ENCODE assay signal across 8 mouse cellular contexts in the genomic region with DNA sequence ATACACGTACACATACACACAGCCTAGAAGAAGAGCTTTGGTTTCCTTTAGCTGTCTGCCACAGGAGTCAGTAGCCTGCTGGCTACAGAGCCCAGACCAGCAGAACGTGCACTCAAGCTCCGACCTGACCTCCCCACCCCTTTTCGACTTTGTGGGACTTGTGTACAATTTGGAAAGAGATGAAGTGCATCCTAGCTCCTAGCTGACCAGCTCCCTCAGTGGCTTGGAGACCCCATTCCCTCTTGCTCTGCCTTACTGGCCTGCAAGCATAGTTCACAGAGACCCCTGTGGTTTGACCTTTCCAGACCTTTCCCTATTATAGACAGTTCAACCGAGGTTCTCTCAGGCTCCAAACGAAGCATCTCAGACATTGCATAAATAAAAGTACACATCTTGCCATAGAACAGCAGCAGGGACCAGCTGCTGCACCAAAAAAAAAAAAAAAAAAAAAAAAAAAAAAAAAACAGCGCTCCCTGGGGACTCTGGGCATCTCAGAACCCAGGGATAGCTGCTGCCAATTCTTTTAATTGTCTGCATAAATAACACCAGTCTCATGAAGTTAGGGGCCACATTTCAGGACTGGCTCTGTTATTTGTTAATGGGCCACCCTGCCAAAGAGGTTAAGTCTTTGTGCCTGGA.
A peak's percentile ranks its signal among the peaks of the same experiment; 100 is the strongest.
DNase-seq lines count a peak whose midpoint lies in the region; ATAC-seq and TF ChIP-seq lines count a peak whose summit lies in the region.

No protein-coding gene starts in this region.

- peak overlapping the region; percentile 87 for H3K4me2 ChIP-seq in lung, embryonic 14.5 days
- peak overlapping the region; percentile 90 for H3K4me2 ChIP-seq in heart, embryonic 15.5 days
- H3K4me2 ChIP-seq in liver, embryonic 14.5 days (ENCODE audit: low read depth), result peak overlapping the region; percentile 61
- H3K4me2 ChIP-seq in stomach, embryonic 15.5 days, result peak overlapping the region; percentile 91

- no peak overlapping the region for H3K9ac ChIP-seq in lung, embryonic 14.5 days
- peak overlapping the region; percentile 65; the same call in 1 of the 2 replicates for H3K9ac ChIP-seq in heart, embryonic 15.5 days
- H3K9ac ChIP-seq in liver, embryonic 14.5 days (replicated peaks), result no peak overlapping the region
- no peak overlapping the region for H3K9ac ChIP-seq in stomach, embryonic 15.5 days

- TF ChIP-seq CTCF in lung, embryonic 14.5 days (IDR thresholded peaks at IDR 0.05; ENCODE audit: low read depth), result no peak
- TF ChIP-seq CTCF in liver, embryonic 14.5 days (IDR thresholded peaks at IDR 0.05; ENCODE audit: low read depth), result no peak

- no peaks in the 10 kb centered on the region for H3K36me3 ChIP-seq in lung, embryonic 14.5 days (ENCODE audit: insufficient read depth)
- H3K36me3 ChIP-seq in heart, embryonic 15.5 days, result no peaks in the 10 kb centered on the region
- H3K36me3 ChIP-seq in liver, embryonic 14.5 days (replicated peaks; ENCODE audit: control insufficient read depth, insufficient read depth, low read depth), result no peaks in the 10 kb centered on the region
- H3K36me3 ChIP-seq in stomach, embryonic 15.5 days, result no peaks in the 10 kb centered on the region

- no peaks in the 10 kb centered on the region for H3K27me3 ChIP-seq in lung, embryonic 14.5 days (ENCODE audit: insufficient read depth, low read length)
- H3K27me3 ChIP-seq in heart, embryonic 15.5 days, result no peaks in the 10 kb centered on the region
- H3K27me3 ChIP-seq in liver, embryonic 14.5 days (ENCODE audit: control insufficient read depth, insufficient read depth, low read length), result peaks cover 30% of the 10 kb centered on the region
- no peaks in the 10 kb centered on the region for H3K27me3 ChIP-seq in stomach, embryonic 15.5 days (replicated peaks)

- no peak for TF ChIP-seq EP300 in liver, embryonic 14.5 days (IDR thresholded peaks at IDR 0.05; ENCODE audit: low read depth)

- peak; percentile 64 for DNase-seq in lung, embryonic 14.5 days
- no peak for DNase-seq in lung, postnatal 14 days
- DNase-seq in liver, embryonic 14.5 days (ENCODE audit: low read depth in 3 of 3, low spot score in 3 of 3), result no peak
- no peak for DNase-seq in spleen, postnatal 36 days (ENCODE audit: low spot score in 2 of 2)
- no peak for DNase-seq in layer of hippocampus, adult 18-20 months (ENCODE audit: low spot score in 2 of 2)
- no peak for DNase-seq in gastrocnemius, adult 8-10 months (ENCODE audit: low spot score in 2 of 2)

- H3K9me3 ChIP-seq in lung, embryonic 14.5 days (ENCODE audit: low read depth, low read length), result no peaks in the 10 kb centered on the region
- no peaks in the 10 kb centered on the region for H3K9me3 ChIP-seq in heart, embryonic 15.5 days (replicated peaks)
- H3K9me3 ChIP-seq in liver, embryonic 14.5 days (ENCODE audit: control insufficient read depth, low read length), result no peaks in the 10 kb centered on the region
- no peaks in the 10 kb centered on the region for H3K9me3 ChIP-seq in stomach, embryonic 15.5 days

- 36% methylated on average over 7 of the region's 7 CpGs for WGBS in lung, embryonic 14.5 days
- WGBS in heart, embryonic 15.5 days, result 62% methylated on average over 7 of the region's 7 CpGs
- 43% methylated on average over 7 of the region's 7 CpGs for WGBS in liver, embryonic 14.5 days (ENCODE audit: insufficient replicate concordance)
- WGBS in stomach, embryonic 15.5 days, result 29% methylated on average over 7 of the region's 7 CpGs

- peaks cover 6% of the 10 kb centered on the region for H3K4me1 ChIP-seq in lung, embryonic 14.5 days (ENCODE audit: insufficient read depth)
- peaks cover 15% of the 10 kb centered on the region for H3K4me1 ChIP-seq in heart, embryonic 15.5 days (replicated peaks)
- peaks cover 0 to 4% of the 10 kb centered on the region in 2 experiments; a peak in 2 of 4 replicates for H3K4me1 ChIP-seq in liver, embryonic 14.5 days (replicated peaks; ENCODE audit: control insufficient read depth in 2 of 2, insufficient read depth in 2 of 2, low read length in 1 of 2)
- no peaks in the 10 kb centered on the region for H3K4me1 ChIP-seq in stomach, embryonic 15.5 days

- peak overlapping the region; percentile 43 for H3K4me3 ChIP-seq in lung, embryonic 14.5 days (ENCODE audit: low read depth, low read length)
- peak overlapping the region; percentile 60 for H3K4me3 ChIP-seq in heart, embryonic 15.5 days
- no peak overlapping the region for H3K4me3 ChIP-seq in liver, embryonic 14.5 days (ENCODE audit: insufficient read depth in 1 of 2, low read depth in 2 of 2, low read length in 2 of 2)
- H3K4me3 ChIP-seq in stomach, embryonic 15.5 days (replicated peaks), result peak overlapping the region; percentile 50

- H3K27ac ChIP-seq in lung, embryonic 14.5 days (ENCODE audit: low read depth), result peak overlapping the region; percentile 89
- peak overlapping the region; percentile 76 for H3K27ac ChIP-seq in heart, embryonic 15.5 days
- H3K27ac ChIP-seq in liver, embryonic 14.5 days, result no peak overlapping the region
- peak overlapping the region; percentile 88 for H3K27ac ChIP-seq in stomach, embryonic 15.5 days

- peak; percentile 55 for ATAC-seq in lung, embryonic 14.5 days (ENCODE audit: insufficient read depth)
- no peak for ATAC-seq in heart, embryonic 15.5 days (replicated peaks; ENCODE audit: insufficient number of reproducible peaks, insufficient read depth, low FRiP score, low read depth)
- no peak for ATAC-seq in liver, embryonic 14.5 days (ENCODE audit: insufficient read depth)
- ATAC-seq in stomach, embryonic 15.5 days (ENCODE audit: insufficient read depth, low FRiP score, low read depth), result peak; percentile 15; the same call in 1 of the 2 replicates

Comparison
In these comparisons a context has a peak if more than half of its experiments do, and no peak if none do; other contexts are left out.
1. ATAC-seq: peak in lung, embryonic 14.5 days (single experiment) and stomach, embryonic 15.5 days (single experiment); none in heart, embryonic 15.5 days (single experiment) and liver, embryonic 14.5 days (single experiment).
2. H3K4me3 ChIP-seq: peak in lung, embryonic 14.5 days (single experiment), heart, embryonic 15.5 days (single experiment) and stomach, embryonic 15.5 days (single experiment); none in liver, embryonic 14.5 days (0 of 2).
3. Peak in every context shown above with its lines, with median percentiles within 50 percentile points of each other: H3K4me2 ChIP-seq.